Mouse (Mus musculus): ENCODE results near the gene Agap1.
A peak's percentile ranks its signal among the peaks of the same experiment; 100 is the strongest.

Agap1 gene

GRCm38 (mm10) chr1:89457126-89458031 is 2.8 kb downstream of the Agap1 start:
- peak; percentile 69 for DNase-seq (ENCODE audit: low spot score)

DNA sequence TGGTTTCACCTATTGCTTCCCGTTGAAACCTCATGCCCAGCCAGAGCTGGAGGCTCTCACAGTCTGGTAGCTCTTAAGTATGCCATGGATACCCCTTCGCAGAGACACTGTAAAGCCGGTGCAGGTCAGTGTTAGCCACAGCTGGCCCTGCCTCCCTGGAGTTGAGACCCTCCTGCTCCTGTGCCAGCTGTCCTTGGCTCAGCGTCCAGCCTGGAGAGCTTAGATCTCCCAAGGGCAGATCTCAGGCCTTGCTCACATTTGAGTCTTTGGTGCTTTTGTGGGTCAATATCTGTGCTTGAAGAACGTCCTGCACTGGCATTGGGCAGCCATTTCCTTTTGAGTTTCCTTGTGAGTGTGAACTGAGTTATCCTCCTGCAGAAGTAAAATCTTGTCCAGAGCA is 7.3 kb downstream of the Agap1 start:
- no peak for DNase-seq (ENCODE audit: low spot score)

GRCm38 (mm10) chr1:89463138-89463537 is 8.5 kb downstream of the Agap1 start:
- no peak for DNase-seq (ENCODE audit: low spot score)

GRCm38 (mm10) chr1:89465417-89466002 is 10.9 kb downstream of the Agap1 start:
- DNase-seq (ENCODE audit: low spot score), result no peak

- peak; percentile 56 for DNase-seq (ENCODE audit: low spot score)
Measured at GRCm38 (mm10) chr1:89467321-89468069, 12.9 kb downstream of the Agap1 start.

- DNase-seq (ENCODE audit: low spot score), result no peak
Measured at GRCm38 (mm10) chr1:89468141-89468540, 13.5 kb downstream of the Agap1 start.

GRCm38 (mm10) chr1:89471430-89471829 is 16.8 kb downstream of the Agap1 start:
- DNase-seq (ENCODE audit: low spot score), result no peak

GRCm38 (mm10) chr1:89471891-89472290 is 17.3 kb downstream of the Agap1 start:
- no peak for DNase-seq (ENCODE audit: low spot score)

DNA sequence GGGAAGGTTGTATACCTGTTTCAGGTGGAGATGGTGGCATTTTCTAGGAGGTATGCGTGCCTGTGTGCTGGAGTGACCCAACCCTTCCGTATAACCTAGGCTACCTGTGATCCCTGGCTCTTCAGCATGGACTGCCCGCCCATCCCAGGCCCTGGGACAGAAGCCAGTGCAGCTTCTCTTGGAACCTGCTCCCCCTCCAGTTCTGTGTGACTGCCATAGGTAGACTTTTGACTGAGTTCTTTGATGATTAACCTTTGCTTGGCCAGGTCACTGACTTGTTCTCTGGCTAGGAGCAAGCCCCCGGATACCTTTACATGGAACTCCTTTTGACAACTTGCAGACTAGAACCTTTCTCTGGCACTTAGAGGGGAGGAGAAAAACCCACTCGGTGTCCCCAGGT is 19.3 kb downstream of the Agap1 start:
- DNase-seq (ENCODE audit: low spot score), result no peak

- DNase-seq (ENCODE audit: low spot score), result no peak
Measured at GRCm38 (mm10) chr1:89474853-89475252, 20.2 kb downstream of the Agap1 start.

- no peak for DNase-seq (ENCODE audit: low spot score)
Measured at GRCm38 (mm10) chr1:89477033-89477432, 22.4 kb downstream of the Agap1 start.

DNA sequence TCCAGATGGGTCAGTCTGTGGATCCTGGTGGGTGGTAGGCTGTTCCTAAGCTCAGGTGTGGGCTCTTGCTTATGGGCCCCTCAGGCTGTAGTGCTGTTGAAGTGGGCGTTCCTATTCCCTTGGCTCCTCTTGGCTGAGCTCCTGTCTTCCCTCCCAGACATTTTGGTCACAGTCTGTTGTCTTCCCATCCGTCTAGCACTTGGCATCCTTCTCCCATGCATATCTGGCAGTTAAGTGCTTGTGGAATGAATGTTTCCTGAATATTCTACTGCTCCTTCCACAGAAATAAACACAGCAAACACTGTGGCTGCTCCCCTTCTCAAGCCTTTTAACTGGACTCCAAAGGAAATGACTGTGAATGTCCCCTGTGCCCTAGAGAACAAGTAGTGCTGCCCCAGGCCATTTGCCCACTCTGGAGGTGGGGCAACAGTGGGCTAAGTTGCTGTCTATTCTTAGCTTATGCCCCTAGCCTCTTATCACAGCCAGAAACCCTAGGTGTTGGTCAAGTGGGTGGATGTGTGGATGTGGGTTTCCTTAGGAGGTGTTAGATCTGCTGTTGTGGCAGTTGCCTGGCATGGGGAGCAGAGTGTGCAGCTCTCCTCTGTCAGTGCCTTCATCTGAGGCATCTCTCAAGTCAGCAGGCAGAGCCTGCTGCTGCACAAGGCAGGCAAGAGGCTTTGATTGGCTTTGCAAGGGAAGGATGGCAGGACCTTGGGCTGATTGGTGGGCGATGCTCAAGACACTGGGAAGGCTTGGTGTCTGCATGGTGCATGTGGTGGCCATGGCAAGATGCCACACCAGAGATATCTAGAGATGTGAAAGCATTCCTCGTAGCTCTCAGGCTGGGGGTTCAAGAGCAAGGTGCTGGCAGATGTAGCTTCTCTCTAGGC is 24.2 kb downstream of the Agap1 start:
- no peak for DNase-seq (ENCODE audit: low spot score)

GRCm38 (mm10) chr1:89481154-89481553 is 26.5 kb downstream of the Agap1 start:
- no peak for DNase-seq (ENCODE audit: low spot score)

DNA sequence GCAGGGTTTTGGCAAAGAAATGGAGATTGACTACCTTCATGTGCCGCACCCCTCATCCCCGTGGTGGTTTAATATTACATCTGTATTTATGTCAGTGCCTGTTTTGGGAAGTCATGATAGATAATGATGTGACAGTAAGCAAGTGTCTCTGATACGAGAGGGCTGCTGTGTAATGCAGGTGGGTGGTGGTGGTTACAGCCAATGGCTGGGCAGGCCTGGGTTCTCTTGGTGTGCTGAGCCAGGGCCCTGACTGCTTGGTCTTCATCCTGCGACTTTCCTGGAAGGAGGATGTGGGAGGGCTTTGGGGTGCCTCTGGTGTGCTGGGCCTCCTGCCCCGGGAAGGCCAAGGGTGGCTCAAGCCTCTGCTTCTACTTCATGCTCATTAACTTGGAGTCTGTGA is 28.2 kb downstream of the Agap1 start:
- DNase-seq (ENCODE audit: low spot score), result no peak

GRCm38 (mm10) chr1:89486891-89487290 is 32.3 kb downstream of the Agap1 start:
- DNase-seq (ENCODE audit: low spot score), result no peak

- no peak for DNase-seq (ENCODE audit: low spot score)
Measured at GRCm38 (mm10) chr1:89489111-89489971, 34.7 kb downstream of the Agap1 start.

DNA sequence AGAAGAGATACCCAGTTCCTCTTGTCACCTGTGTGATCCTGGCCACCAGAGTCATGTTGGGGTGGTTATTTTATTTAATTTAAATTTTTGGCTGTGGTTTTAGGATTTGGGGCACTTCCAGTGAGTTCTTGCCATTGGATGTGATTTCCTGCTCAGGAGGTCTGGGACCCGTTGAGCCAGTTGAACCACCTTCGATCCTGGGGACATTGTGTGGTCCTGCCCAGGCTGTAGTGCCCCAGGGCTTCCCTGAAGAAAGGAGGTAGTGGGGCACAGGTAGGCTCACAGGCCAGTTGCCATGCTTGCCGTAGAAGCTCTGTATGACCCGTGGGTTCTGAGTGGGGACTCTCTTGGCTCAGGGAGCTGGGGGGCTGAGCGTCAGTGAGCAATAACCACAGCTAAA is 38.6 kb downstream of the Agap1 start:
- no peak for DNase-seq (ENCODE audit: low spot score)

- DNase-seq (ENCODE audit: low spot score), result no peak
Measured at GRCm38 (mm10) chr1:89494816-89495215, 40.2 kb downstream of the Agap1 start.

- no peak for DNase-seq (ENCODE audit: low spot score)
Measured at GRCm38 (mm10) chr1:89496204-89496603, 41.6 kb downstream of the Agap1 start.

DNA sequence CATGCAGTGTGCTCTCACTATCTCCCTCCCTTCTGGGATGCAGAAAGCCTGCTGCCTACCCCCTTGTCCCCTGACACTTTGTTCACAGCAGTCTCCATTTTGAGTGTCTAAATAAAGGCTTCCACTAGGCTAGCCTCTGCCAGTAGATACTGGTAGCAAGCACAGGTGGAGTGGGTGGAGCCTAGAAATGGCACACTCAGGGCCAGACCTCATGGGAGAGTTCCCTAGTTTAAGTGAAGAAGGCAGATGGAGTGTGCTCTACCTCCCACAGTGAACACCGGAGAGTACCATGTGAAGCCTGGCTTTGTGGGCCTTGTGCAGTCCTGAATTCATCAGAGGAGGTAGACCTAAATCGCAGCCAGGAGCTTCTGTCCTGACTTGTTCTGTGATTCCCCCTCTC is 46.3 kb downstream of the Agap1 start:
- no peak for DNase-seq (ENCODE audit: low spot score)

- DNase-seq (ENCODE audit: low spot score), result no peak
Measured at GRCm38 (mm10) chr1:89501346-89501745, 46.7 kb downstream of the Agap1 start.
